Mouse (Mus musculus) embryonic facial prominence, embryonic 15.5 days (tissue): Measurements from ENCODE around the gene Sdk2. TPM values are rescaled to one million over a fixed set of nuclear protein-coding genes. Genes with fewer than 3 reads are reported as not detected.

Source experiments
- ATAC-seq: fragments of 200-750 bp; cut with Nextera tagmentation; 2 replicates; pipeline ENCODE4 v1.8.0; 2017; ENCODE audit warnings: low read depth, moderate TSS enrichment; ENCODE audit not compliant: insufficient number of reproducible peaks, low FRiP score, low TSS enrichment
- H3K27ac ChIP-seq: fragments of 300-500 bp; sonication (generic); replicated peaks from 2 replicates; pipeline ENCODE4 v1.5.1; 2015; ENCODE audit warnings: mild to moderate bottlenecking, inconsistent platforms
- H3K27me3 ChIP-seq: fragments of 300-500 bp; sonication (generic); 2 replicates; pipeline ENCODE4 v1.6.1; 2015; ENCODE audit warnings: inconsistent platforms
- H3K36me3 ChIP-seq: fragments of 300-500 bp; sonication (generic); 2 replicates; pipeline ENCODE4 v1.6.1; 2015; ENCODE audit warnings: mild to moderate bottlenecking, inconsistent platforms
- H3K4me1 ChIP-seq: fragments of 300-500 bp; sonication (generic); 2 replicates; pipeline ENCODE4 v1.6.1; 2015; ENCODE audit warnings: inconsistent platforms
- H3K4me2 ChIP-seq: fragments of 300-500 bp; sonication (generic); replicated peaks from 2 replicates; pipeline ENCODE4 v1.6.1; 2015; ENCODE audit warnings: mild to moderate bottlenecking, inconsistent platforms
- H3K4me3 ChIP-seq: fragments of 300-500 bp; sonication (generic); replicated peaks from 2 replicates; pipeline ENCODE4 v1.5.1; 2015; ENCODE audit warnings: mild to moderate bottlenecking, inconsistent platforms
- H3K9ac ChIP-seq: fragments of 300-500 bp; sonication (generic); 2 replicates; pipeline ENCODE4 v1.6.1; 2015; ENCODE audit warnings: inconsistent platforms
- H3K9me3 ChIP-seq: fragments of 300-500 bp; sonication (generic); replicated peaks from 2 replicates; pipeline ENCODE4 v1.6.1; 2016; ENCODE audit warnings: inconsistent platforms
- WGBS: fragments of 180-500 bp; shearing (Covaris S2); methylation state at CpG from one replicate; pipeline ENCODE4 v1.1.7; 2015; 5-methylcytosine and 5-hydroxymethylcytosine counted together
- polyA plus RNA-seq: library from polyadenylated mRNA; unstranded; fragments of >200 nt; fragmentation: Nextera tagmentation; extraction: Ambion mirVana; gene quantifications from 2 replicates; pipeline ENCODE4 v1.2.1, GENCODE M21; 2015

Gene Sdk2
- polyA plus RNA-seq, 1 experiment from 2014 or later, result 4.8 TPM

DNA sequence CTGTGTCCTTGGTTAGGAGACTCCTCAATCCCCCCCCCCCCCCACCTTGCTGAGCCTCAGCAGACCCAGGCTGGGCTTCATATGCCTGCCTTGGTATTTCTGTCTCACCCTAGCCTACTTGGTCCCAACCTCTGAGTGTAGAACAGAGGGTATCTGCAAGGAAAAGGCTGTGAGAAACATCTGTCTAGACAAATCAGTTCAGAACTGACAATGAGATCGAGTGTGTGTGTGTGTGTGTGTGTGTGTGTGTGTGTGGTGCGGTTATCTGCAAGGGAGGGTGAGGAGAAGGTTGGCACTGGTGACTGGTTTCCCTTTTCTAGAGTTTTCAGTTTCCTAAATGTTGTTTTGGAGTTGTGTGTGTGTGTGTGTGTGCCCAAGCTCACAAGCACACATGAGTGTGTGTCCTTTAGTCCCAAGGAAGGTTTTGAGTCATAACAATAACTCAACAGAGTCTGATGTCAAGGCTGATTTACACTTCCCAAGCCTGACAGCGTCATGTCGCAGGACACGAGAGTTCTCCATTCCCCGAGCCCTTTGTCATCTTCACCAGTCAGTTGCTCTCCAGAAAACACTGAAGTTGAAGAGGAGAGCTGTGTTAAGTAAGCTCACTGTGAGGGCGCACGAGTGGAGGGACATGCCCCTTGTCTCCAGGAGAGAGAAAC is 304.6 kb downstream of the Sdk2 start:
- no peaks in the 10 kb centered on the region for H3K27me3 ChIP-seq
- ATAC-seq, result no peak

DNA sequence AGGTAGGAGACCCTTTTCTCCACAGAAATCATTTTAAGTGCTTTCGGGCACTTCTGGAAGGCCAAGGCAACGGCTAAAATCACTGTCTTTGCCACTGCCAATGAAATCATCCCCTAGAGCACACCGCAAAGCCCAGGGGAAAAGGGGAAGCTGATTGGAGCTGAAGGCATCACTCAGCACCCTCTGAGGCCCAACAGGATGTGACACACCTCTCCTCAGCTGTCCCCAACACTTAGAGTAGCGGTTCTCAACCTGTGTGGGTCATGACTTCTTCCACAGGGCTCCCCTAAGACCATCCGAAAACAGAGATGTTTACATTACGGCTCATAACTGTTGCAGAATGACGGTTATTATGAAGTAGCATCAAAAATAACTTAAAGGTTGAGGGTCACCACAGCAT is 305.2 kb downstream of the Sdk2 start:
- WGBS, result 85% methylated on average over 7 of the region's 7 CpGs
- Histone ChIP-seq H3K27me3 (no peaks in the 10 kb centered on the region), H3K4me1 (peaks cover 34% of the 10 kb centered on the region), H3K27ac (no peak overlapping the region), H3K9me3 (no peaks in the 10 kb centered on the region), H3K4me3 (no peak overlapping the region), H3K4me2 (no peak overlapping the region), H3K36me3 (no peaks in the 10 kb centered on the region), H3K9ac (no peak overlapping the region)
- ATAC-seq, result no peak

More for the DNA sequence above, 304.6 kb downstream of the Sdk2 start:
- H3K4me3 ChIP-seq, result no peak overlapping the region
- H3K4me2 ChIP-seq, result no peak overlapping the region
- no peak overlapping the region for H3K9ac ChIP-seq
- 75% methylated on average over 8 of the region's 8 CpGs for WGBS
- H3K9me3 ChIP-seq, result no peaks in the 10 kb centered on the region
- no peak overlapping the region for H3K27ac ChIP-seq
- peaks cover 40% of the 10 kb centered on the region for H3K4me1 ChIP-seq
- H3K36me3 ChIP-seq, result no peaks in the 10 kb centered on the region

DNA sequence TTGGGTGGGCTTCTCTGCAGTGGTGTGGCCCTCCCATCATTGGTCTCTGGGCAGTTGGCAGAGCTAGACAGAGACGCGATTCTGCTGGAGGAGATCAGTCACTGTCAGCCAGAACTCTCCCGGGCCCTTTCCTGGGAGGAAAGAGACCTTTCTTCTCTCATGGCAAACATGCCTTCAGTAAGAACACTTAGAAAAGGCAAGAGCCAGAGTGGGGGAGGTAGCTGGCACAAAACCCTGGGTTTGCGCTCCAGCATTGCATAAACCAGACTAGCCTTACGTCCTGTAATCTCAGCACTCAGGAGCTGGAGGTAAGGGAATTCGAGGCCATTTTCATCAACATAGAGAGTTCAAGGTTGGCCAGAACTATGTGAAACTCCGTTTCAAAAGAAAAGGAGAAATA is 306.4 kb downstream of the Sdk2 start:
- H3K27me3 ChIP-seq, result no peaks in the 10 kb centered on the region
- H3K27ac ChIP-seq, result 0 out of 2 replicates have a peak overlapping the region, but pooled peaks have one; percentile 22
- no peaks in the 10 kb centered on the region for H3K36me3 ChIP-seq
- no peak overlapping the region for H3K9ac ChIP-seq
- no peak overlapping the region for H3K4me3 ChIP-seq
- ATAC-seq, result no peak
- H3K9me3 ChIP-seq, result no peaks in the 10 kb centered on the region
- H3K4me2 ChIP-seq, result no peak overlapping the region
- peaks cover 27% of the 10 kb centered on the region for H3K4me1 ChIP-seq
- 52% methylated on average over 7 of the region's 7 CpGs for WGBS

DNA sequence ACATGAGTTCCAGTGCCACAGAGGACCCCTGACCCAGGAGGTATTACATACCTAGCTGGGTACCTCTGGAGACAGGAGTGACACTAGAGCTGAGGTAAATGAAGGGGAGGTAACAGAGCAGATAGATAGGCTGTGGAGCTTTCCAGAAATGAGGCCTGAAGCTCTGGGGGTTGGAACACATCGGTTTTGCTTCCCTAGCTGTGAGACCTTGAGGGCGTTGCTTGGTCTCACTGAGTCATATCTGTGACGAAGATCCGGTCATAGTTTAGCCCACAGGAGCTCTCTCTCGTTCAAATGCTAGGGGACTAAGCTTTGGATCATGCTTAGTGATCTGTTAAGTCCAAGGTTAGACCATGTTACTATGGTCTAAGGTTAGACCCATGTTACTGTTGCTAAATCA is 308.0 kb downstream of the Sdk2 start:
- no peak for ATAC-seq
- Histone ChIP-seq H3K27me3 (no peaks in the 10 kb centered on the region), H3K4me1 (peaks cover 34% of the 10 kb centered on the region), H3K9ac (no peak overlapping the region), H3K4me2 (no peak overlapping the region), H3K27ac (no peak overlapping the region), H3K36me3 (no peaks in the 10 kb centered on the region), H3K4me3 (no peak overlapping the region), H3K9me3 (no peaks in the 10 kb centered on the region)
- 90% methylated on average over 5 of the region's 5 CpGs for WGBS

DNA sequence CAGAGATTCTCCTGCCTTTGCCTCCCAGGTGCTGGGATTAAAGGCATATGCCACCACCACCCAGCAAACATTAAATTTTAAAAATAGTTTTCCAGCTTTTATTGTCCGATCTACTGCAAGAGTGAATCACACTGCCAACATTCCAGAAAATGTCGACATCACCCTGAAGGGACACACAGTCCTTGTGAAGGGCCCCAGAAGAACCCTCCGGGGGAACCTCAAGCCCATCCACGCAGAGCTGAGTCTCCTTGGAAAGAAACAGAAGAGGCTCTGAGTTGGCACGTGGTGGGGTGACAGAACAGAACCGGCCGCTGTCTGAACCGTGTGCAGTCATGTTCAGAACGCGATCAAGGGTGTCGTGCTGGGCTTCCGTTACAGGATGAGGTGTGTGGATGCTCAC is 310.3 kb downstream of the Sdk2 start:
- ATAC-seq, result no peak
- H3K9ac ChIP-seq, result no peak overlapping the region
- H3K4me2 ChIP-seq, result no peak overlapping the region
- peaks cover 35% of the 10 kb centered on the region for H3K4me1 ChIP-seq
- H3K27me3 ChIP-seq, result no peaks in the 10 kb centered on the region
- WGBS, result 78% methylated on average over 12 of the region's 12 CpGs
- no peaks in the 10 kb centered on the region for H3K36me3 ChIP-seq
- H3K9me3 ChIP-seq, result no peaks in the 10 kb centered on the region
- H3K27ac ChIP-seq, result no peak overlapping the region
- no peak overlapping the region for H3K4me3 ChIP-seq

DNA sequence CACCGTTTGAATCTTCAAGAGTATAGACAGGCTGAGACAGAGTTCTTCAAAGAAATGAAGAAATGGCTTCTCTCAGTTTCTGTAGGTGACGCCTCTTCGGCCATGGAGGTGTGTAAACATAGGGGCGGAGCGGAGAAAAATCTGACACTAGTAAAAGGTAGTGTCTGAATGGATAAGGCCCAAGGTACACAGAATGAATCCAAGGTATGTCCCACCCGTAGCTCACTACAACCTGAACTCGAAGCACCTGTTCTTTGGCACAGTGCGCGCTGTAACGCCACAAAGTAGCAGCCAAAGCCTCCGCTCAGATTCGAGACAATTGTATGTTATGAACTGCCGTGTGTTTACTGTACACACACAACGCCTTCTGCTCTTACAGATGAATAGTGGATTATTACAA is 311.0 kb downstream of the Sdk2 start:
- Histone ChIP-seq H3K9ac (no peak overlapping the region), H3K4me3 (no peak overlapping the region), H3K27me3 (no peaks in the 10 kb centered on the region), H3K9me3 (no peaks in the 10 kb centered on the region), H3K36me3 (no peaks in the 10 kb centered on the region), H3K4me1 (peaks cover 35% of the 10 kb centered on the region), H3K27ac (no peak overlapping the region), H3K4me2 (no peak overlapping the region)
- 83% methylated on average over 14 of the region's 14 CpGs for WGBS
- ATAC-seq, result no peak

DNA sequence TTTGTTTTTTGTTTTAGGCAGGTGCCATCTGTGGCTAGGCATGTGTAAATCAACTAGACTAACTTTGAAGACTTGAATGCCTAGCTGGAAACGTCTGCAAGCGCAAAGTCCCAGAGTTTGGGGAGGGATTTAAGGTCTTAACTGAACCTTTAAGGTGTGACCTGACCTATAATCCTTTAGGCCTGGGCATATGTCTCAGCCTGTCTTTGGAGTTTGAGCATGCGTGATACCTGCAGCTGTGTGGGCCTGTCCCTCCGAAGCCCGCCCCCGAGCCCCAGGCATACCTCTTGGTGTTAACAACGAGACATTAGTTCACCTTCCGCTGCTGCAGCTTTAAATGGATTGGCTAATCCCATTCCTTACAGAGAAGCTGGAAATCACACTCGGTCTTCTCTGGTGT is 312.0 kb downstream of the Sdk2 start:
- H3K27me3 ChIP-seq, result no peaks in the 10 kb centered on the region
- H3K9me3 ChIP-seq, result no peaks in the 10 kb centered on the region
- peak overlapping the region; percentile 31; the same call in 1 of the 2 replicates for H3K27ac ChIP-seq
- no peak overlapping the region for H3K4me2 ChIP-seq
- no peak for ATAC-seq
- H3K9ac ChIP-seq, result no peak overlapping the region
- no peak overlapping the region for H3K4me3 ChIP-seq
- WGBS, result 46% methylated on average over 9 of the region's 9 CpGs
- peaks cover 31% of the 10 kb centered on the region for H3K4me1 ChIP-seq
- H3K36me3 ChIP-seq, result no peaks in the 10 kb centered on the region

DNA sequence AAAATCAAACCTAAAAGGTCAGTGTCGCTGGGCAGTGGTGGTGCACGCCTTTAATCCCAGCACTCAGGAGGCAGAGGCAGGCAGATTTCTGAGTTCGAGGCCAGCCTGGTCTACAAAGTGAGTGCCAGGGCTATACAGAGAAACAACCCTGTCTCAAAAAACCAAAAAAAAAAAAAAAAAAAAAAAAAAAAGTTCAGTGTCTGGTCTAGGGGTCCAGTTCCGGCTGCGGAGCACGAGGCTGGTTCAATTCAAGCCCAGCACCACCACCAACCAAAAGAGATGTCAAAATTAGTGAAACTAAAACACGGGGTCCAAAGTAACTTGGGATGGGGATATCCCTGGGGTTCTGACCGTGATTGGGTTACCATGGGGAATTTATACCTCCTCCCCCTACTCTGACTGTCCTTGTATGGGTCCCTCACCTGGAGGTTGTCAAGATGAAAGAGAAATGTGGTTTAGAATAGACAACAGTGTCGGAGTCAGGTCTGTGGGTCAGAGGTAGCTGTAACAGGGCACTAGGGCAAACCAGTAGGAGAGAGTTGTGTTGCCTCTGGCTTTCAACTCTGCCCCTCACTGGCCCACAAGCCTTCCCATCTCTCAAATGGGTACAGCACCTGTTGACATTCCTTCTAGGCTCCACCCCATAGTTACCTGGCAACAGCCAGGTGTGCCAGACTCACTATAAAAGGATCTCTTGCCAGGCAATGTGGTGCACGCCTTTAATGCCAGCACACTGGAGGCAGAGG is 314.0 kb downstream of the Sdk2 start:
- Histone ChIP-seq H3K36me3 (0 out of 2 replicates have a peak, but pooled peaks cover 3% of the 10 kb centered on the region), H3K9me3 (no peaks in the 10 kb centered on the region), H3K4me1 (peaks cover 51% of the 10 kb centered on the region), H3K4me2 (no peak overlapping the region), H3K27me3 (no peaks in the 10 kb centered on the region), H3K4me3 (no peak overlapping the region), H3K27ac (0 out of 2 replicates have a peak overlapping the region, but pooled peaks have one; percentile 99), H3K9ac (no peak overlapping the region)
- no peak for ATAC-seq
- WGBS, result 92% methylated on average over 10 of the region's 10 CpGs

DNA sequence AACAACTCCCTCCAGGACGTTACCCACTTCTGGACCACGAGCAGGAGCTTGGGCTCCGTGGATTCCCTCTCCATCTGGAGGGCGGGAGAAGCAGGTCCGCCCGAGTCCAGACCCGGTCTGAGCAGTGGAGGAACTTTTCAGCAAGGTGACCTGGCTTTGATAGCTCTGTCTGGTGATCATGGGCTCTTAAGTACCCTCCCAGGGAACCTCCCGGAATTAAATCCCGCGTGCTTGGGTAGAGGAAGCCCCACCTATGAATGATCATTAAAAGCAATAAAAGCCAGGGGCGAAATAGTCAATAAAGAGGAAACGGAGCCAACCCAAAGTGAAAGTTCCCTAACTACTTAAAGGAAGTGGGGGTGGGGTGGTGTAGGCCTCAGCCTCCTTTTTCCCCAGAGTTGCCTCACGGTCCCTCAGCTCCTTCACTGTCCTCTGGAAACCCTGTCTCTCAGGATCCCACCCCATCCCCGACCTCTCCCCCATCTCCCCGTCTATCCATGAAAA is 314.6 kb downstream of the Sdk2 start:
- ATAC-seq, result no peak
- Histone ChIP-seq H3K27ac (peak overlapping the region; percentile 99), H3K4me1 (peaks cover 57% of the 10 kb centered on the region)

DNA sequence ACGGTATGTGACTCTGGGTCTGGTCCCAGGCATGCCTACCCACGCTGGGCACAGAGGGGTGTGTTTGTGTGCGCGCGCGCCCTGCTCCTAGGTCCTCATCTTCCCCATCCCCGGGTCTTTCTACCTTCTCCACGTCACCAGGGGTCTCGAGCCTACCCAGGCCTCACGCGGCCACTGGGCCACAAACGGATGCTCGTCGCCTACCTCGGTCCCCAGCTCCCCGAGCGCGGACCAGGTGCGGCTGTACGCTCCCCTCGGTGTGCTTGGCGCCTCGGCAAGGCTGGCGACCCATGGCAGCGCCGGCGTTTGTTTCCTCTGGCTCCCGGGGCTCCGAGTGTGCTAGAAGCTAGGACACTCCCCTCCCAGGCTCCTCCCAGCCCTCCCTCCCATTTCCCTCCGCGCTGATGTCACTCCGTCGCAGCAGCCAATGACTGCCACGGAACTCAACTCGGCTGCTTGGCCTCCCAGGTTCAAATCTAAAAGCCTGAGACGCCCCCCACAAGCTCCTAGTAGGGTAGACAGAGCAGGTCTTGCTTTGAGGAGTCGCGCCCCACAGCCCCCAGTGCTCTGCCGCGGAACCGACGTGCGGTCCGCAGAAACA is 315.3 kb downstream of the Sdk2 start, which contains the start of gene Cdc42ep4:
Cdc42ep4 (minus strand) TSS at position 398 of the 601 bp plus-strand sequence.
- under 1% methylated on average over 44 of the region's 44 CpGs for WGBS
- Histone ChIP-seq H3K27me3 (no peaks in the 10 kb centered on the region), H3K27ac (peak within 1 kb of the TSS; percentile 99), H3K36me3 (0 out of 2 replicates have a peak, but pooled peaks cover 3% of the 10 kb centered on the region), H3K9me3 (no peaks in the 10 kb centered on the region), H3K9ac (peak within 1 kb of the TSS; percentile 84), H3K4me1 (peaks cover 61% of the 10 kb centered on the region), H3K4me2 (peak within 1 kb of the TSS; percentile 78), H3K4me3 (peak within 1 kb of the TSS; percentile 84)
- ATAC-seq, result peak; percentile 89

More for the DNA sequence above, 314.6 kb downstream of the Sdk2 start:
- 0 out of 2 replicates have a peak, but pooled peaks cover 3% of the 10 kb centered on the region for H3K36me3 ChIP-seq
- peak overlapping the region; percentile 84 for H3K4me3 ChIP-seq
- no peaks in the 10 kb centered on the region for H3K27me3 ChIP-seq
- WGBS, result 20% methylated on average over 15 of the region's 15 CpGs
- peak overlapping the region; percentile 78 for H3K4me2 ChIP-seq
- no peaks in the 10 kb centered on the region for H3K9me3 ChIP-seq
- H3K9ac ChIP-seq, result peak overlapping the region; percentile 35
